Mouse (Mus musculus) stomach, postnatal 0 days (tissue): Measurements from ENCODE around the gene Slc27a2. TPM values are rescaled to one million over a fixed set of nuclear protein-coding genes. Genes with fewer than 3 reads are reported as not detected.

Experiments
- ATAC-seq: fragments of 200-750 bp; cut with Nextera tagmentation; 2 replicates; pipeline ENCODE4 v1.8.0; 2017; ENCODE audit not compliant: low FRiP score, low TSS enrichment
- DNase-seq: peaks from one replicate; pipeline ENCODE4 v3.0.0-alpha.2; 2016; ENCODE audit warnings: low spot score
- H3K27ac ChIP-seq: fragments of 300-500 bp; sonication (generic); replicated peaks from 2 replicates; pipeline ENCODE4 v1.5.1; 2014; ENCODE audit warnings: mild to moderate bottlenecking, control low read depth
- H3K27me3 ChIP-seq: fragments of 300-500 bp; sonication (generic); 2 replicates; pipeline ENCODE4 v1.6.1; 2014; ENCODE audit warnings: low read length; ENCODE audit not compliant: control insufficient read depth, insufficient read depth
- H3K36me3 ChIP-seq: fragments of 300-500 bp; sonication (generic); 2 replicates; pipeline ENCODE4 v1.6.1; 2014; ENCODE audit warnings: low read length, mixed read lengths; ENCODE audit not compliant: control insufficient read depth, insufficient read depth
- H3K4me1 ChIP-seq: fragments of 300-500 bp; sonication (generic); replicated peaks from 2 replicates; pipeline ENCODE4 v1.6.1; 2014; ENCODE audit warnings: antibody characterized with exemption; ENCODE audit not compliant: control insufficient read depth, insufficient read depth
- H3K4me2 ChIP-seq: fragments of 300-500 bp; sonication (generic); replicated peaks from 2 replicates; pipeline ENCODE4 v1.6.1; 2014; ENCODE audit warnings: low read depth, mild to moderate bottlenecking, control low read depth, moderate library complexity
- H3K4me3 ChIP-seq: fragments of 300-500 bp; sonication (generic); 2 replicates; pipeline ENCODE4 v1.5.1; 2014; ENCODE audit warnings: low read depth, low read length, control low read depth
- H3K9ac ChIP-seq: fragments of 300-500 bp; sonication (generic); 2 replicates; pipeline ENCODE4 v1.6.1; 2014; ENCODE audit warnings: mild to moderate bottlenecking, low read length, control low read depth, mixed read lengths
- H3K9me3 ChIP-seq: fragments of 300-500 bp; sonication (generic); 2 replicates; pipeline ENCODE4 v1.6.1; 2016; ENCODE audit warnings: low read length; ENCODE audit not compliant: control insufficient read depth
- CTCF ChIP-seq: IDR thresholded peaks from 2 replicates; pipeline ENCODE4 v1.5.1; 2016; ENCODE audit warnings: antibody characterized with exemption, low read depth, mild to moderate bottlenecking, moderate library complexity
- EP300 ChIP-seq: optimal IDR thresholded peaks from 2 replicates; pipeline ENCODE3; 2016; ENCODE audit warnings: antibody characterized with exemption
- WGBS: fragments of 180-500 bp; shearing (Covaris S2); extraction: QIAGEN DNeasy Blood & Tissue Kit; methylation state at CpG from one replicate; pipeline ENCODE4 v1.1.7; 2014; 5-methylcytosine and 5-hydroxymethylcytosine counted together
- polyA plus RNA-seq: library from polyadenylated mRNA; unstranded; fragments of >200 nt; fragmentation: Nextera tagmentation; extraction: Ambion mirVana; gene quantifications from 2 replicates; pipeline ENCODE4 v1.2.1, GENCODE M21; 2015

Gene Slc27a2
- polyA plus RNA-seq, 1 experiment from 2014 or later: 1.1 TPM

DNA sequence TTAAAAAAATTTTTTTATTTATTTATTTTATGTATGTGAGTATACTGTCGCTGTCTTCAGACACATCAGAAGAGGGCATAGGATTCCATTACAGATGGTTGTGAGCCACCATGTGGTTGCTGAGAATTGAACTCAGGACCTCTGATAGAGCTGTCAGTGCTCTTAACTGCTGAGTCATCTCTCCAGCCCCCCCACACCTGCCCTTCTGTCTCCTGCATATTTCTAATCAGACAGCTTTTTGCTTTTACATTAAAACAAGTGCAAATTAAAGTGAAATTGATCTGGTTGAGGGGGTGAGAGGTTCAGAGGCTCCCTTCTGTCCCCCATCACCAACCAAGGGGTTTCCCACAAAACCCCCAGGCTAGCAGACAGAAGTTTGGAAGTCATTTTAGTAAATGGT lies 27.1 kb downstream of the Slc27a2 start:
- no peak overlapping the region for H3K9ac ChIP-seq
- H3K27me3 ChIP-seq: no peaks in the 10 kb centered on the region
- no peak overlapping the region for H3K27ac ChIP-seq
- no peak overlapping the region for H3K4me2 ChIP-seq
- no peaks in the 10 kb centered on the region for H3K9me3 ChIP-seq
- H3K4me3 ChIP-seq: no peak overlapping the region
- WGBS: 87% methylated on average over 1 of the region's 1 CpGs
- ATAC-seq (no peak), DNase-seq (no peak)
- H3K36me3 ChIP-seq: no peaks in the 10 kb centered on the region
- no peaks in the 10 kb centered on the region for H3K4me1 ChIP-seq
- TF ChIP-seq CTCF: no peak

DNA sequence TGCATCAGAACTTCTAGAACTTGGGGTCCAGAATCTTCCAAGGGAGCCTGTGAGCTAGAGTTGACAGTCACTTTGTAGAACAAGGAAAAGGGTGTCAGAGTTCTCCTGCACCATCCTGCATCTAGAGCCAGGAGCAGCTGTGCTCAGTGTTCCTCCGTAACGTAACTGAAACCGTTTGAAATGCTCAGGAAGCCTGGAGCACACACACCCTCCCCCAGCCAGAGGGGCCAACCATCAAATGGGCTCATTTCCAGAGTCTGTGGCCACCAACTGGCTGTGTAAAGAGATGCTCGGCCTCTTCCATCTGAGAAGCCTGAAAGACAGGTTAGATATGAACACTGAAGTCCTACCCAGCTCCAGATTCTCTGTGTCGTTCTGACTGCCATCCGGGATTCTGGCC lies 31.8 kb downstream of the Slc27a2 start:
- TF ChIP-seq CTCF: no peak
- no peak for TF ChIP-seq EP300
- Histone ChIP-seq H3K27me3 (no peaks in the 10 kb centered on the region), H3K27ac (no peak overlapping the region), H3K9me3 (no peaks in the 10 kb centered on the region), H3K4me2 (no peak overlapping the region), H3K4me3 (no peak overlapping the region), H3K4me1 (no peaks in the 10 kb centered on the region), H3K36me3 (no peaks in the 10 kb centered on the region), H3K9ac (no peak overlapping the region)
- WGBS: 69% methylated on average over 6 of the region's 6 CpGs
- no peak for DNase-seq
- ATAC-seq: no peak

DNA sequence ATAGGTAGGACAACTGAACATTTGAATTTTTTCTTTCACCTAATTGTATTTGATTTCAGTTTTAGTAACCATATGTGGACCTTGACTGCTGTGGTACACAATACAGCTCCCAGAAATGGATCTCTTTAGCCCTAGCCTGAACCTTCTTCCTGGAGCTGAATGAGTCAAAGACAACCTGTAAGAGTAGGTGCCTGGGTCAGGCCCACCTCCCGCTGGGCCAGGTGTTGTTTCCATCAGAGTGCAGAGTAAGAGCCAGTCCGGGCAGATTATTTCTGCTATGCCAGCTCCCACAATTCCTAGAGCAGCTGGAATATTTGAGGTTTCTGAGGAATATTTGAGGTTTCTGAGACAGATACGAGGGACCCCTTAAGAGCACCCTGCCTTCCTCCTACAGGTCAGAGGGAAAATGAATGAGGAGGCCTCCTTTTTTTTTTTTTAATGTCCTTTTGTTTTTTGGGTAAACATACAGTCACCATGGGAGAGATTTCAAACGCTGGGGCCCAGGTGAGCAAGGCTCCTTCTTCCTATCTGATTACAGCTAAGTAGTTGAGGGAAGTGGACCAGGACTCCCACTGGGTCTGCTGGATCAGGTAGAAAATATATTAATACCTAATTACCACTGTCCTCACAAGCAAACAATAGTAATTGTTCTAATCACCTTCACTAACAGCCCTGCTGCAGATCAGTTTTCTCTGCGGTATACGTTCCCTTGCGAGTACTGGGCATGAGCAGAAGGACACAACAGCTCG lies 32.6 kb downstream of the Slc27a2 start:
- Histone ChIP-seq H3K27me3 (no peaks in the 10 kb centered on the region), H3K4me2 (no peak overlapping the region), H3K36me3 (no peaks in the 10 kb centered on the region), H3K4me1 (no peaks in the 10 kb centered on the region), H3K27ac (no peak overlapping the region), H3K4me3 (no peak overlapping the region), H3K9me3 (no peaks in the 10 kb centered on the region), H3K9ac (no peak overlapping the region)
- WGBS: 63% methylated on average over 8 of the region's 8 CpGs
- no peak for TF ChIP-seq CTCF
- no peak for TF ChIP-seq EP300
- DNase-seq: no peak
- no peak for ATAC-seq

DNA sequence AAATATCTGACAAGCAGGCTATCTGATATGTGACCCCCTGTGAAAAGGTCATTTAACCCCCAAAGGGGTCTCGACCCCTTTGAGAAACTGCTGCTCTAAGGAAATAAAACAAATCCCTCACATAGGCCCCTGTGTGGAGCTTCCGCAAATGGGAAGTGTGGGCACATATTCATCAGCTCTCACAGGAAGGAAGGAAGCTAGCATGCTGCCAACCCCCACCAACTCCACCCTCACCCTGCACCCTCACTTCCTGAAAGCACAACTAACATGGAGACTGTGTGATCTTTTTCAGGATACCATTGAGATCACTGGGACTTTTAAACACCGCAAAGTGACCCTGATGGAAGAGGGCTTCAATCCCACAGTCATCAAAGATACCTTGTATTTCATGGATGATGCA lies 35.3 kb downstream of the Slc27a2 start:
- DNase-seq (no peak), ATAC-seq (no peak)
- no peak overlapping the region for H3K4me3 ChIP-seq
- H3K27me3 ChIP-seq: no peaks in the 10 kb centered on the region
- H3K4me1 ChIP-seq: no peaks in the 10 kb centered on the region
- no peak overlapping the region for H3K4me2 ChIP-seq
- H3K36me3 ChIP-seq: no peaks in the 10 kb centered on the region
- H3K27ac ChIP-seq: no peak overlapping the region
- WGBS: 78% methylated on average over 3 of the region's 3 CpGs
- H3K9ac ChIP-seq: no peak overlapping the region
- TF ChIP-seq CTCF: no peak
- no peak for TF ChIP-seq EP300
- H3K9me3 ChIP-seq: no peaks in the 10 kb centered on the region

DNA sequence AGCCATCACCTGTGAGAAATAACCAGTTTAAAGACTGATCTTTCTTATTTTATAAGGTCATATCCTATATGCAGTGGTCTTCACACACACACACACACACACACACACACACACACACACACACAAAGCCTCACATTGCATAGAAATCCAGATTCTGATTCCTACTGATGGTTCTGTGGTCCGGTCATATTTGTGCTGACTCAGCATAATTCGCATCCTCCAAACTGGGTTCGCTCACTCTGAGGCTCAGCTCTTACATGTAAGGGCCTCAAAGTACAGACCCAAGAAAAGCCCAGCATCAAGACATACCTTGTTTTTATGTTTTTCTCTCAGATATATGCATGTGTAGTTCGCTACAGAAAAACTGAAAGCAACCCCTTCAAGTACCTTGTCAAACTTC lies 39.1 kb downstream of the Slc27a2 start:
- Histone ChIP-seq H3K36me3 (no peaks in the 10 kb centered on the region), H3K4me3 (no peak overlapping the region), H3K4me2 (no peak overlapping the region), H3K9me3 (no peaks in the 10 kb centered on the region), H3K4me1 (no peaks in the 10 kb centered on the region), H3K9ac (no peak overlapping the region), H3K27me3 (no peaks in the 10 kb centered on the region), H3K27ac (no peak overlapping the region)
- DNase-seq (no peak), ATAC-seq (no peak)
- TF ChIP-seq CTCF: no peak
- TF ChIP-seq EP300: no peak
- 87% methylated on average over 4 of the region's 4 CpGs for WGBS

DNA sequence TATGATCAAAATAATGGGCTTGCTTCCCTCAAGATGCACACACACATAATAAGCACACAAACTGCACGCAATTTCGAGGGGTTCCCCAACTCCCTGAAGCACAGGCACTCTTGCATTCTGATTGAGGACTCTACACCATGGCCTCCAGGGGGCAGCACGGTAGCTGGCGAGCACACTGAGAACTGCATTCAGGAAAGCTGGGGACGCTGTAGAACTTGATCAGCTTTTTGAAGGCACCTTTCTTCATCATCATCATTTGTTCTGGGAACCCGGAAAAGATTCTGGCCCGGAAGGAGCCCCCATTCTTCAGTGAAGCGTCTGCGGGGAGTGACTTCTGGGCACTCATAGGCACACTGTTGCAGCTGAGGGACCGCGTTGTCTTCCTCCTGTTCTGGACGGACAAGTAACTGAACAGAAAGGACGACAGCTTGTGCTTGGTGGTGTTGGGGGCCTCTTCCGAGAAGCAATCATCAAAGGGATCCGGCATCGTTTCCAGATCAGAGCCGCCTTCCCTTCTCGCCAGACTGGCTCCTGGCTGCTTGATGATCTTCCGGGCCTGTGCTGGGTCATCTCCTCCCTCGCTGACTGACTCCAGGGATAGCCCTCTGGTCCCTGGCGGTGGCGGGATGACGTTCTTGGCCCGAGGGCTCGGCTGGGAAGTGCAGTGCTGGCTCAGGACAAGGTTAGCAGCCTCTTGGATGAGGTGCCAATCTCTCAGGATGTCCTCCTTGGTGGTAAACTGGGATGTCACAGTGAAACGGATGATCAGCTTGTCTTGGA lies 41.8 kb downstream of the Slc27a2 start:
- Histone ChIP-seq H3K27me3 (no peaks in the 10 kb centered on the region), H3K4me3 (peak overlapping the region; percentile 24), H3K27ac (no peak overlapping the region), H3K4me1 (no peaks in the 10 kb centered on the region), H3K9ac (peak overlapping the region; percentile 43; the same call in 1 of the 2 replicates), H3K4me2 (peak overlapping the region; percentile 55), H3K9me3 (no peaks in the 10 kb centered on the region), H3K36me3 (no peaks in the 10 kb centered on the region)
- DNase-seq: peak; percentile 79
- TF ChIP-seq CTCF (peak; percentile 94), EP300 (no peak)
- ATAC-seq: no peak; the same call in 1 of the 2 replicates
- 25% methylated on average over 26 of the region's 26 CpGs for WGBS
